Mouse (Mus musculus) G1E-ER4 (cell line): ENCODE results near the gene Retsat. TPM values are rescaled to one million over a fixed set of nuclear protein-coding genes. Genes with fewer than 3 reads are reported as not detected.

Experiments
- GATA1 ChIP-seq: IDR thresholded peaks from one replicate; pipeline ENCODE4 v1.8.0; 2012; ENCODE audit warnings: low read length, inconsistent platforms
- polyA plus RNA-seq: library from polyadenylated mRNA; stranded (reverse); fragments of >175 nt; gene quantifications from 2 replicates; pipeline ENCODE4 v1.2.3, GENCODE M21; 2012

Gene Retsat
- polyA plus RNA-seq, 1 experiment: 6.4 TPM

DNA sequence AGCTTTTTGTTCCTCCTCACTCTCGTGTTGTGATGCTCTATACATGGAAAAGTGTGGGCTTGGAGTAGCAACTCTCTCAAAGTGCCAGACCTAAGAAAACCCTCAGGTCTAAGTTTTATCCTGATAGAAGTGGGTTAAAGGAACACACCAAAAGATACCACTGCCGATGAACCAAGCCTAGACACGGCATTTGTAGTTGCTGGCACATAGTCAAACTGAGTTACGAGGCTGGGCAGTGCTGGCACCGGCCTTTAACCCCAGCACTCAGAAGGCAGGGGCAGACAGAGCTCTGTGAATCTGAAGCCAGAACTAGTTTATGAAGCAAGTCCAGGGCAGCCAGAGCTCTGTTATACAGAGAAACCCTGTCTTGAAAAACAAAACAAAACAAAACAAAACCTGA lies 9.4 kb downstream of the Retsat start:
- no peak for TF ChIP-seq GATA1

DNA sequence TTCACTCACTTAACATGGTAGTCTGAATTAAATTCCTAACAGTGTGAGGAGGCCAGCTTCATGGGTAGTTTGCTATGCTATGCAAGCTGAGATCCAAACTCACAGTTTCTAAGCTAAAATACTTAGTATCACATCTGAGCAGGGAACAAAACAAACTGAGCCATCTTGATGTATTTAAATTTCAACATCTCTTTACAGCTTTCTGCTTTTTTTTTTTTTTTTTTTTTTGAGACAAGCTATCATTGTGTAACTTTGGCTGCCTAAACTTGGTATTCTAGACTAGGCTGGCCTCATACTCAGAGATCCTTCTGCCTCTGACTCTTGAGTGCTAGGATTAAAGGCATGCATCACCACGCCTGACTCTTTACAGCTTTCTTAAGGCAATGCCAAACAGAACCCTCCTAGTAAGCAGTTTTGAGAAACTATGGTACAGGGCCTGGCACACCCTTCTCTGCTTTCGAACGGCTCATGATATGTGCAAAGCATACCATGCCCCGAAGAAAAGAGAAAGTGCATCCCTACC lies 10.4 kb downstream of the Retsat start:
- no peak for TF ChIP-seq GATA1

GRCm38 (mm10) chr6:72610261-72610660 lies 12.0 kb downstream of the Retsat start:
- TF ChIP-seq GATA1: no peak

DNA sequence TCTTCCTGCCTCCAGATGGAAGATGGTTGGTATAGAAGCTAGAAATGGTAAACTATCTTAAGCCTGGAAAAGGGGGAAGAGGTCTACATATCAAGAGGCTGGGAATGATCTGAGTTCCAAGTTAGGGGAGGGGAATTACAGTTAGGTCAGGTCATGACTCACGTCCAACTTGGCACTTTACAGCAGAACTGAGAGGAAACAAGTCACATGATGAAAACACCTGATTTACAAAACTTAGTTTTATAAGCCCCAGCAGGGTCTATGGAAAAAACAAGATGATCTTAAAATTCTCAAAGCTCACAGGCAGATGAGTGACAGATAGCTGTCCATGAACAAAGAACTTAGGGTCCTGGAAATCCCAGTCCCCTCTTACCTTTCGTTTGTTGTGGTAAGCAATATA lies 16.9 kb downstream of the Retsat start:
- no peak for TF ChIP-seq GATA1

DNA sequence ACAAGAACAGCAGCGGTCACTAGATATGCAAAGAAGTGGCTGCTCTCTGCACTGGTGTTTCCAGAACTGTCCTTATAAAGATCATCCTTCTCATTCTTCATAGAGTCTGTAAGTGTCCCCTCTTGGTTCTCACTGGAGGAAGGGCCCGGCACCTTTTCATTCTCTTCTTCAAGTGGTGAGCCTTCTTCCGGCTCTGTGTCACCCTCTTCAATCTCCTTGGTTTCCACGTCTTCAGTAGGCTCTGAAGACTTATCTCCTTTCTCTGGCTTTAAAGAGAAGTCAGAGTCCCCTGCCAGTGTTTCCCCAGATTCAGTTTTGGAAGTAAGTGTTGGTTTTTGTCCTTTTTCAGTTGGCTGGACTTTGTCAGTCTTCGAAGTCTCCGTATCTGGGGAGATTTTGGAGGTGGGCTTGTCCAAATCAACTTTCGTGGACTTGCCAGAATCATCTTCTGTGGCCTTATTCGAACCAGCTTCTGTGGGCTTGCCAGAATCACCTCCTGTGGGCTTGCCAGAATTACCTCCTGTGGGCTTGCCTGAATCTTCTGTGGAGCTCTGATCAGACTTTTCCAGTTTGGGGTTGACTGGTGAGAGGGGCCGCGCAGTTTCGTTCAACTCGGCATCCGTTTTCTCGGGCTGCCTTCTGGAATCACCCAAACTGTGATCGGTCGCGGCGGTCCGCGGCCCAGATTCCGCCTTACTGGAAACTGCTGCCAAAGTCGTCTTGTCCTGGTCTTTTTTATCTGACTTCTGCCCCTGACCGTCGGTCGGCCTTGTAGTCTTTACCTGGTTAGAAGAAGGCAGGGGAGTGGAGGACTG lies 17.5 kb downstream of the Retsat start:
- TF ChIP-seq GATA1: no peak

- no peak for TF ChIP-seq GATA1
Observed at GRCm38 (mm10) chr6:72616643-72617288, 18.5 kb downstream of the Retsat start, which contains the start of gene Tgoln1. Gene Tgoln1, minus strand, starts transcription at chr6:72617000.

DNA sequence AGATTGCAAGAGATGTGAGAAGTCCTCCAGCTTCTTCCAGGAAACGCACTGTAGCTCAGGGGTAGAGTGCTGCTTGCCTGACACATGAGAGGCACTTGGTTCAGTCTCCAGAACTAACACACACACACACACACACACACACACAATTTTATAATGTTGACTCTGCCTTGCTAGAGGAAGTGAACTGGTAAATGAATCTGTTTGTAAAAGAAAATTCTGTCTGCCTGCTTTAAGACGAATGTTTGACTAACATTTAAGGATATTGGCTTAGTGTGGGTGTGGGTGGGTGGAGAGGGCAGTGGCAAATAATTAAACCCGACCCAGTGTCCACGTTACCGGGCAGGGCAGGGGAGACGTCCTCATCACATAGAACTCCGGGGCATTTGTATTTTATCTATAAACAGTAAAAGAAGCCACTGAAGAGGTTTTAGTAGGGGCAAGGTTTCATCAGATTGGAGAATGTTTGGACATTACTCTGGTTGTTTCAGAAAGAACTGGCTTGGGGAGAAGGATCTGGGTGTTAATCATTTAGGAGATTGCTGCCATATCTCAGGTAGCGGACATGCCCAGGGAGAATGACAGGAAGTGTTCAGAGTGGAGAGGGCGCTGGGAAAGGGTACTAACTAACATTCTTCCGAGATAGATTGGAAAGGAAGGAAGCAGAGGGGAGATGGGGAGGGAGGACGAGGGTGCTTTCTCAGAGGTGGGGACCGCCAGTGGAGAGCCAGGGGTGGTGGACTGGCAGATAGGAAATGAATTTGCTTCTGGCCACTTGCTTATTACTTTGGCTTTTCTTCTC lies 21.7 kb downstream of the Retsat start:
- TF ChIP-seq GATA1: no peak

- TF ChIP-seq GATA1: no peak
Observed at GRCm38 (mm10) chr6:72620920-72621319, 22.6 kb downstream of the Retsat start.

DNA sequence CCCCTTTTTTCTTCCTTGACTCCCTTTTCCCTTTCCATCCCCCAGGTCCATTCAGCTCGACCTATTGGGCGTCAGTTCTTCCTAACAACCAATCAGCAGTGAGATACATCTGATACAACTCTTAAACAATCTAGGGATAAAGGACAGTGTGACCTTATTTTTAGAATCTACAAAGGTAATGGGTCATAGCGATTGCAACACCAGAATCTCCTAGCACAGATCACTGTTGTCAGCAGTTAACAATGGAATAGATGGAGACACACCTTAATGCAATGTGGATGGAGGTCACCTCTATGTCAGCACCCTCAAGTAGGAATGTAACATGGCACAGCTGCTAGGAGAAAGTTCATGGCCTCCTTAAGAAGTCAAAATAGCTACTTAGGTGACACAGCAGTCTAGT lies 24.6 kb downstream of the Retsat start:
- no peak for TF ChIP-seq GATA1

DNA sequence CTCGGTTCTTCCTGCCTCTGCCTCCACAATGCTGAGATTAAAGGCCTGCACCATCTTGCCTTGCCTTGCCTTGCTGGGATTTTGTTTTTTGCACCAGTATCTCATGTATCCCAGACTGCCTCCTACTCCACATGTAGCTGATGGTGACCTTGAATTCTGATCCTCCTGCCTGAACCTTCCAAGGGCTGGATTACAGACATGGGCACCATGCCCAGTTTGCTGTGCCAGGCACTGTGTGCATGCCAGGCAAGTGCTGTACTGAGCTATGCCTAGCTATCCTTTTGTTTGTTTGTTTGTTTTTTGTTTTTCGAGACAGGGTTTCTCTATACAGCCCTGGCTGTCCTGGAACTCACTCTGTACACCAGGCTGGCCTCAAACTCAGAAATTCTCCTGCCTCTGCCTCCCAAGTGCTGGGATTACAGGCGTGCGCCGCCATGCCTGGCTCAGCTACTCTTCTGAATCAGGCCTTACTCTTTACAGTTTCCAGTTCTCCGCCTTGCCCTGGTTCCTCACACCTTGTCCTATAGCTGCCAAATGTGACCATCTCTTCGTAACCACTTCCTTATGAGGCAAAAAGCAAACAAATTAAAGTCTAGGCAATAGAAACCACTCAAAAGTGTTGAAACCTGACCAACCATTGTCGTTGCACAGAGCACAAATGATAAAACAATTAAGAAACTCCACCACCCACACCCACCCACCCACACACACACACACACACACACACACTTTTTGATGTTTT lies 25.6 kb downstream of the Retsat start:
- TF ChIP-seq GATA1: no peak

DNA sequence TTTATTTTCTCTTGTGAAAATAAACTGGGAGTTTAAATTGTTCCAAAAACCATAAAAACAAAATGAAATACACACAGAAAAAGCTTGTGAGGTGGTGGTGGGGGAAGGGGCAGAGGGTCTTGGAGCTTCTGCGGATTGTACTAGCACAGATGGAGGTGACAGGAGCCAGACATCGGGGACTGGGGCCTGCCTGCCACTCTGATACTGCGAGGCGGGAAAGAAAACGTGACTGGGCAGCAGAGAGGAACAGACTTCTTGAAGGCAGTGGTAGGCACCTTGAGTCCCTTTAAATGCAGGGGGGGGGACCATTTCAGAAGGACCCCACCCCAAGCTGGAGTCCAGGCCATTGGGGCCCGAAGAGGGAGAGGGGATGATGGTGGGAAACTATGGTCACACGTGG lies 28.1 kb downstream of the Retsat start:
- TF ChIP-seq GATA1: no peak

- TF ChIP-seq GATA1: no peak
Observed at GRCm38 (mm10) chr6:72627276-72627675, 29.0 kb downstream of the Retsat start.

DNA sequence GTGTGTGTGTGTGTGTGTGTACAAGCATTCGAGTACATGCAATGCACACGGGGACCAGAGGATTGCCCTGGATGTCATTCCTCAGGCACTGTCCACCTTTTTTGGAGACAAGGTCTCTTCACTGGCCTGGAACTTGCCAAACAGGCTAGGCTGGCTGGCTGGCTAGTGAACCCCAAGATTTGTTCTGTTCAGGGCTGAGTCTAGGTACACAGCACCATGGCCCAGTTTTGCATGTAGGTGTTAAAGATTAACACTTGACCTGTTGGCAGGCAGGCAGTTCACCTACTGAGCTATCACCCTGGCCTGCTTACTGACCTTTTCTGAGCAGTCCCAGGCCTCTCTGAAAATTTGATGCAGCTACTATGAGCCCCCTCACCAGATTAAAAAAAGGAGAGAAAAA lies 32.1 kb downstream of the Retsat start:
- no peak for TF ChIP-seq GATA1

- no peak for TF ChIP-seq GATA1
Observed at GRCm38 (mm10) chr6:72630961-72631360, 32.7 kb downstream of the Retsat start.

- TF ChIP-seq GATA1: no peak
Observed at GRCm38 (mm10) chr6:72631700-72632099, 33.4 kb downstream of the Retsat start.
